In genomic region chr4:106910201-106911172, GRCm38 (mm10) we compare ENCODE assay signal across 8 mouse cellular contexts. TPM values are rescaled to one million over a fixed set of nuclear protein-coding genes. Genes with fewer than 3 reads are reported as not detected.
A peak's percentile ranks its signal among the peaks of the same experiment; 100 is the strongest.
DNase-seq lines count a peak whose midpoint lies in the region; ATAC-seq lines count a peak whose summit lies in the region.

Ssbp3 (plus strand) TSS chr4:106910701.

- peak; percentile 46 for ATAC-seq in common myeloid progenitor, adult 5-6 weeks (replicated peaks; ENCODE audit: low read depth, poor library complexity, severe bottlenecking)
- ATAC-seq in megakaryocyte progenitor cell, adult 5-6 weeks (replicated peaks; ENCODE audit: poor library complexity) = peak; percentile 50

- peak; percentile 93 for DNase-seq in adipocyte (ENCODE audit: low spot score)
- peak; percentile 63 for DNase-seq in gastrocnemius, postnatal 14 days
- peak; percentile 92 for DNase-seq in induced T-regulatory cell, adult 2 months (ENCODE audit: low read depth)
- peak; percentile 72 to 75 for DNase-seq in left cerebral cortex, postnatal 10 days (ENCODE audit: extremely low spot score in 1 of 2, low spot score in 2 of 2)
- peak; percentile 42 for DNase-seq in right cerebral cortex, postnatal 14 days
- DNase-seq in yolk sac, embryonic 10.5 days (ENCODE audit: low spot score) = peak; percentile 88

- intact Hi-C loops in gastrocnemius, postnatal 14 days (cut with DNase I; ENCODE audit: low total_unique reads) = loop anchor here (5.0 to 10.0 kb wide), 2 partner anchors 77 to 254 kb away; no protein-coding TSS in a partner anchor
- intact Hi-C loops in left cerebral cortex, postnatal 10 days (cut with DNase I) = loop anchor here (1.0 to 5.0 kb wide), 4 partner anchors 70 to 252 kb away; partner anchors contain the start of genes Cyb5rl and Mrpl37

RNA-seq across cellular contexts. Expression of gene Ssbp3, which starts in this region (rescaled TPM):
- total RNA-seq in common myeloid progenitor, adult 5-6 weeks (2017) = 40.5 and 53.3 TPM in 2 replicates
- 10 to 100 TPM; 23.4 to 27.9 TPM for total RNA-seq in gastrocnemius, postnatal 14 days (2021)
- 100 to 1,000 TPM; 114 to 119 TPM for total RNA-seq in left cerebral cortex, postnatal 10 days (2021)
- 35.5 and 36.5 TPM in 2 replicates for total RNA-seq in megakaryocyte progenitor cell, adult 5-6 weeks (2015)
- total RNA-seq in megakaryocyte progenitor cell, adult 5-6 weeks (2017) = 16.0 and 30.8 TPM in 2 replicates

Comparison
In these comparisons a context has a peak if more than half of its experiments do, and no peak if none do; other contexts are left out.
1. Peak in every context shown above with its lines: DNase-seq and ATAC-seq.
2. DNase-seq: peak in every context shown above with its lines; median percentile 93 in adipocyte; 92 in induced T-regulatory cell, adult 2 months; 88 in yolk sac, embryonic 10.5 days; 74 in left cerebral cortex, postnatal 10 days; 63 in gastrocnemius, postnatal 14 days; 42 in right cerebral cortex, postnatal 14 days.